Mouse (Mus musculus) forebrain, embryonic 12.5 days (tissue): ENCODE results near the gene Med28. TPM values are rescaled to one million over a fixed set of nuclear protein-coding genes. Genes with fewer than 3 reads are reported as not detected.

Experiments
- ATAC-seq: fragments of 200-750 bp; cut with Nextera tagmentation; 2 replicates; pipeline ENCODE4 v1.8.0; 2017; ENCODE audit warnings: moderate TSS enrichment; ENCODE audit not compliant: low FRiP score
- H3K27ac ChIP-seq: fragments of 300-500 bp; sonication (generic); 2 replicates; pipeline ENCODE4 v1.5.1; 2016; ENCODE audit warnings: mild to moderate bottlenecking
- H3K27me3 ChIP-seq: fragments of 300-500 bp; sonication (generic); 2 replicates; pipeline ENCODE4 v1.6.1; 2016; ENCODE audit warnings: mild to moderate bottlenecking
- H3K36me3 ChIP-seq: fragments of 300-500 bp; sonication (generic); replicated peaks from 2 replicates; pipeline ENCODE4 v1.6.1; 2016; ENCODE audit warnings: mild to moderate bottlenecking
- H3K4me1 ChIP-seq: fragments of 300-500 bp; sonication (generic); 2 replicates; pipeline ENCODE4 v1.6.1; 2016
- H3K4me2 ChIP-seq: fragments of 300-500 bp; sonication (generic); 2 replicates; pipeline ENCODE4 v1.6.1; 2016; ENCODE audit warnings: mild to moderate bottlenecking, moderate library complexity
- H3K4me3 ChIP-seq: fragments of 300-500 bp; sonication (generic); replicated peaks from 2 replicates; pipeline ENCODE4 v1.5.1; 2016; ENCODE audit warnings: mild to moderate bottlenecking
- H3K9ac ChIP-seq: fragments of 300-500 bp; sonication (generic); 2 replicates; pipeline ENCODE4 v1.6.1; 2016; ENCODE audit warnings: mild to moderate bottlenecking
- H3K9me3 ChIP-seq: fragments of 300-500 bp; sonication (generic); 2 replicates; pipeline ENCODE4 v1.6.1; 2016
- WGBS: fragments of 180-500 bp; shearing (Covaris S2); methylation state at CpG from one replicate; pipeline ENCODE4 v1.1.7; 2016; 5-methylcytosine and 5-hydroxymethylcytosine counted together
- polyA plus RNA-seq: library from polyadenylated mRNA; unstranded; fragments of >200 nt; fragmentation: Nextera tagmentation; extraction: Ambion mirVana; gene quantifications from 2 replicates; pipeline ENCODE4 v1.2.1, GENCODE M21; 2016

Med28 gene
- polyA plus RNA-seq, 1 experiment from 2014 or later = 285 TPM

DNA sequence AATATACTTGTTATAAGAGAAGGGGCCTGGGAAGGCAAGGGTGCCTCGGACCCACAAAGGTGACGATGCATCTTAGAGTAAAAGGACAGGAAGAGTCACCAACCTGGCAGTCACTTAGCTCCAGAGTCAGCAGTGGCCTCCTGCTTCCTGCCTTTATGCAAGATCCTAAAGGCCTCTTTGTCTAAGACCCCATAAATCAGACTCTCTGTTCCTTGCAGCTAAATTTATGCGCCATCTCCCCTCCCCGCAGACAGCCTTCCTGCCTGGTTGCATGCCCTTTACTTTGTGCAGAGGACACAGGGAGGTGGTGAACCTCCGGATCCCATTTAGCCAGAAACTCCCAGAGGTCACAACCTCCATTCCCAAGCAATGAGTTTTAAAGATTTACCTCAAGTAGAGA lies 52.8 kb downstream of the Med28 start:
- H3K9me3 ChIP-seq = no peaks in the 10 kb centered on the region
- no peak overlapping the region for H3K27ac ChIP-seq
- no peaks in the 10 kb centered on the region for H3K36me3 ChIP-seq
- no peaks in the 10 kb centered on the region for H3K4me1 ChIP-seq
- no peak overlapping the region for H3K4me3 ChIP-seq
- no peak overlapping the region for H3K4me2 ChIP-seq
- WGBS = 65% methylated on average over 5 of the region's 5 CpGs
- H3K9ac ChIP-seq = no peak overlapping the region
- no peak for ATAC-seq
- H3K27me3 ChIP-seq = no peaks in the 10 kb centered on the region

DNA sequence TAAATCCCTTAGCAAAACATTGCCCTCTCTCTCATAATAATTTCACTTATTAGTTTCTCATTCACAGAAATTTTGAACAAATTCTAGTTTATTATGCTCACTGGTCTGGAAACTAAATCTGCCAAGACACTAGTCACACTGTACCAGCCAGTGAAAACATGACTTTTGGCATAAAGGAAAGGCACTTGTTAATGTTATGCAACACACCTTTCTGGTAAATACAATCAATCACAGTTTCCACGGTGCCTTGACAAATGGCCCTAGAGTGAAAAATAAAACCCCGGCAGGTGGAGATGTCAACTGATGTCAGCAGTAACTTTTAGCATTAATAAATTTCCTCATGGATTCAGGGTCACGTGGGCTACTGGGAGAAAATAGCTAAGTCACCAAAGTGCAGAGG lies 56.7 kb downstream of the Med28 start:
- no peak overlapping the region for H3K27ac ChIP-seq
- no peaks in the 10 kb centered on the region for H3K27me3 ChIP-seq
- no peaks in the 10 kb centered on the region for H3K9me3 ChIP-seq
- no peak overlapping the region for H3K4me2 ChIP-seq
- no peaks in the 10 kb centered on the region for H3K36me3 ChIP-seq
- H3K9ac ChIP-seq = no peak overlapping the region
- H3K4me1 ChIP-seq = no peaks in the 10 kb centered on the region
- no peak overlapping the region for H3K4me3 ChIP-seq
- 87% methylated on average over 3 of the region's 3 CpGs for WGBS
- ATAC-seq = no peak

DNA sequence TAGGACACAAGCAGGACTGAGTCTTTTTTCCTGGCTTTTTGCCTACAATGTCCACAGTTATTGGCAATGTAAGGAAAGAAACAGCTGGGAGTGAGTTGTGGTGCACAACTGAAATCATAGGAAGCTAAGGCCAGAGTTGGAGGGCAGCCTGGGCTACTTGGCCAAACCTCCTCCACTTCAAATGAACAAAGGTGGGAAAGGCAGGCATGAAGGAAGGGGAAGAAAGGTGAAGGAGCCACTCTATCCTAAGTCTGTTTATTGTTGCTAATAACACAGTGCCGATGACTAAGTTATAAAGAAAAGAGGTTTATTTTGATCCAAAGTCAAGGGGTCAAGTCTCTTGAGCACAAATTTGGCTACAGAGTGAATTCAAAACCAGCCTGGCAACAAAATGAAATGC lies 57.3 kb downstream of the Med28 start:
- WGBS = 91% methylated on average over 1 of the region's 1 CpGs
- no peak overlapping the region for H3K4me2 ChIP-seq
- H3K9ac ChIP-seq = no peak overlapping the region
- H3K9me3 ChIP-seq = no peaks in the 10 kb centered on the region
- no peaks in the 10 kb centered on the region for H3K27me3 ChIP-seq
- no peak overlapping the region for H3K27ac ChIP-seq
- ATAC-seq = no peak
- H3K36me3 ChIP-seq = no peaks in the 10 kb centered on the region
- no peaks in the 10 kb centered on the region for H3K4me1 ChIP-seq
- no peak overlapping the region for H3K4me3 ChIP-seq

Other genes starting within 250 kb of the Med28 start
- 102 TPM in 2 replicates for gene Qdpr, start 70.0 kb upstream of the Med28 start, polyA plus RNA-seq
- not detected in 2 replicates for gene Clrn2, start 66.5 kb upstream of the Med28 start, polyA plus RNA-seq
- gene Lap3, start 26.9 kb upstream of the Med28 start, polyA plus RNA-seq = 67.2 and 67.7 TPM in 2 replicates
- gene Fam184b, start 119.4 kb downstream of the Med28 start, polyA plus RNA-seq = 2.8 and 4.2 TPM in 2 replicates
- 75.3 and 80.3 TPM in 2 replicates for gene Ncapg, start 149.7 kb downstream of the Med28 start, polyA plus RNA-seq